Mouse (Mus musculus): Measurements from ENCODE around the gene Inpp5k. TPM values are rescaled to one million over a fixed set of nuclear protein-coding genes. Genes with fewer than 3 reads are reported as not detected.

Gene Inpp5k
- polyA plus RNA-seq, 1 experiment, result 56.9 TPM

DNA sequence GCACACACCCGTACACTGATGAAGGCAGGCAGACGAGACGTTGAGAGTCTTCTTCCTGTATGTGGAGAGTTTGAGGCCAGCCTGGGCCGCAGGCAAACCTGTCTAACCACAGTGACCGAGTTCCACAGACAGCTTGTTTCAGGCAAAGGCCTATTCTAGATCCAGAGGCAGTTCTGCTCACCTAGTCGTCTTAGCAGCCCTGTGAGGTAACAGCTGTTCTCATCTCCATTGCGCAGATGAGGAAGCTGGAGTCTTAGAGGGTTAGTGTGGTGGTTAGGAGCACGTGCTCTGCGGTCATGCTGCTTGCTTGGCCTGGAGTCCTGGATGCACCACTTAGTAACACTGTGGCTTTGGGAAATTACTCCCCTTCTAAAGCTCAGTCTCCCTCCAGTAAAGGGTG, 13.9 kb downstream of the Inpp5k start:
- H3K4me3 ChIP-seq (ENCODE audit: extremely low read depth, insufficient read depth, insufficient read length), result no peak overlapping the region
- H3K4me1 ChIP-seq (ENCODE audit: control insufficient read depth, insufficient read depth, insufficient read length), result peaks cover 14% of the 10 kb centered on the region
- 0 out of 2 replicates have a peak overlapping the region, but pooled peaks have one; percentile 12 for H3K27ac ChIP-seq (ENCODE audit: insufficient read depth, low read length)
- no peak for DNase-seq (ENCODE audit: low read depth in 1 of 2, low spot score in 2 of 2)
- no peaks in the 10 kb centered on the region for H3K27me3 ChIP-seq (ENCODE audit: control insufficient read depth, insufficient read depth, low read length)
- 19% methylated on average over 9 of the region's 9 CpGs for WGBS
- TF ChIP-seq POLR2A (IDR thresholded peaks at IDR 0.05; ENCODE audit: low read depth, low read length) (no peak), CTCF (IDR thresholded peaks at IDR 0.05; ENCODE audit: extremely low read depth, insufficient read depth, insufficient read length, insufficient replicate concordance) (no peak)
- peaks cover 9% of the 10 kb centered on the region for H3K36me3 ChIP-seq (ENCODE audit: control insufficient read depth, insufficient read depth, low read length)

DNA sequence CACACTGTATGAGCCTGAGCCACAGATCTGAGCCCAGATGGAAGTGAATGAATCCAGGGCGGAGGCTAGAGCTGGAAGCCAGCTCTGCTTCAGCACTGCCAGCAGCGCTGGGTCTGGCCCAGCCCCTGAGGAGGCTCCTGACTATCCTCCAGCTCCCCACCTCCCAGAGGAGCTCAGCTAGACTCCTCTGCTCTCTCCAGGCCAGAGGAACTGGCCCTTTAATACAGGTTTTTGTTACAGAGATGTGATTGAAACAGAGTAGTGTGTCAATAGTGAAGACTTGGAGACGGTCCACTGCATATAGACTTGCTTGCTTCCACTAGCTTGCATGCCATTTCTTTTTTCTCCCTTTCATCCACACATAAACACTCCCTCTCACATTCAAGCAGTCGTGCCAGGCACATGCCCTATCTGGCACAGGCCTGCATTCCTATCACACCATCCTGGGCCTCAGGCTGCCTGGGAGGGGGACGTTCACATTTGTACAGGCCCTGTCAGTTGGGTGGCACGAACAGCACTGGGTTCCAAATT, 17.0 kb downstream of the Inpp5k start:
- Histone ChIP-seq H3K27ac (ENCODE audit: insufficient read depth, low read length) (no peak overlapping the region), H3K36me3 (ENCODE audit: control insufficient read depth, insufficient read depth, low read length) (peaks cover 6% of the 10 kb centered on the region), H3K4me3 (ENCODE audit: extremely low read depth, insufficient read depth, insufficient read length) (no peak overlapping the region), H3K27me3 (ENCODE audit: control insufficient read depth, insufficient read depth, low read length) (no peaks in the 10 kb centered on the region), H3K4me1 (ENCODE audit: control insufficient read depth, insufficient read depth, insufficient read length) (peaks cover 22% of the 10 kb centered on the region)
- no peak for DNase-seq (ENCODE audit: low read depth in 1 of 2, low spot score in 2 of 2)
- WGBS, result 79% methylated on average over 6 of the region's 6 CpGs
- TF ChIP-seq CTCF (IDR thresholded peaks at IDR 0.05; ENCODE audit: extremely low read depth, insufficient read depth, insufficient read length, insufficient replicate concordance) (no peak), POLR2A (IDR thresholded peaks at IDR 0.05; ENCODE audit: low read depth, low read length) (no peak)

DNA sequence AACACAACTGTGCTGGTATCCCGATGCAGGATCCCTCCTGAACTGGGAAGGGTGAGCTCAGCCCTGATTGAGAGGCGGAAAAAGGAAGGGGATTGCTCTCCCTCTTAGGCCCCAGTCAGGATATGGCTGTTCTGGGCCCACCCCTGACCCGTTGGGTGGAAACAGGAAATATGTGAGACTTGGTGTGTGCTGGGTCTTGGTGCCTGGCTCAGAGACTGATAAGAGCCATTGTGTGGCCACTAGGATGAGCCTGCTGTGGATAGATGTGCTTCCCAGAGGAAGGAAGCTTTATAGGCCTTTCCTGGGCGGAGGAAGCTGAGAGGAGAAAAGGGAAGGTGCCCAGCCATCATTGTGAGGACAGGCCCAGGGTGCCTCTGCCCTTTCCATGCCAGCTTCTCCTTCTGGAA, 18.4 kb downstream of the Inpp5k start:
- peaks cover 6% of the 10 kb centered on the region for H3K36me3 ChIP-seq (ENCODE audit: control insufficient read depth, insufficient read depth, low read length)
- no peaks in the 10 kb centered on the region for H3K27me3 ChIP-seq (ENCODE audit: control insufficient read depth, insufficient read depth, low read length)
- no peak overlapping the region for H3K4me3 ChIP-seq (ENCODE audit: extremely low read depth, insufficient read depth, insufficient read length)
- H3K27ac ChIP-seq (ENCODE audit: insufficient read depth, low read length), result peak overlapping the region; percentile 54
- 42% methylated on average over 4 of the region's 4 CpGs for WGBS
- no peak for TF ChIP-seq CTCF (IDR thresholded peaks at IDR 0.05; ENCODE audit: extremely low read depth, insufficient read depth, insufficient read length, insufficient replicate concordance)
- TF ChIP-seq POLR2A (IDR thresholded peaks at IDR 0.05; ENCODE audit: low read depth, low read length), result no peak
- DNase-seq (ENCODE audit: low read depth in 1 of 2, low spot score in 2 of 2), result peak in 1 of 2 experiments; percentile 32
- H3K4me1 ChIP-seq (ENCODE audit: control insufficient read depth, insufficient read depth, insufficient read length), result peaks cover 22% of the 10 kb centered on the region

DNA sequence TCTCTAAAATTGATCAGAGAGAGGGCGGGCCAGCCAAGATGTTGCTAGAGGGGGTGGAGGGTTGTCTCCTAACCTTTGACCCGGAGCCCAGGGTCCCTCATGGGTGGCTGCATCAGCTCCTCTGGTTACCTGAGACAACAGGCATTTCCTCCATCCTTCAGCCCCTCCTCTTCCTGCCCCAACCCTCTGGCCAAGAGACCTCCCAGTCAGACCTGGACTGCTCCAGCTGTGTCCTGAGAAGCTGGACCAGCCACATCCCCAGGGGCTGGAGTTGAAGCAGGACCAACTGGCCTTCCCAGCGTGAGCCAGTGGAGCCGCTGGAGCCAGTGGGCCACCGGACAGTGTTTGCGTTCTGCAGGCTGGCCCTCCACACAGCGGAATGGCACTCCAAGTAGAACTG, 19.5 kb downstream of the Inpp5k start, which contains the start of gene Myo1c:
Myo1c (plus strand) TSS at position 194 of the 400 bp plus-strand sequence.
- H3K27me3 ChIP-seq (ENCODE audit: control insufficient read depth, insufficient read depth, low read length), result no peaks in the 10 kb centered on the region
- DNase-seq (ENCODE audit: low read depth in 1 of 2, low spot score in 2 of 2), result no peak
- peak within 1 kb of the TSS; percentile 99 for H3K27ac ChIP-seq (ENCODE audit: insufficient read depth, low read length)
- peaks cover 6% of the 10 kb centered on the region for H3K36me3 ChIP-seq (ENCODE audit: control insufficient read depth, insufficient read depth, low read length)
- 91% methylated on average over 7 of the region's 7 CpGs for WGBS
- H3K4me1 ChIP-seq (ENCODE audit: control insufficient read depth, insufficient read depth, insufficient read length), result peaks cover 24% of the 10 kb centered on the region
- peak within 1 kb of the TSS; percentile 95 for H3K4me3 ChIP-seq (ENCODE audit: extremely low read depth, insufficient read depth, insufficient read length)
- TF ChIP-seq CTCF (IDR thresholded peaks at IDR 0.05; ENCODE audit: extremely low read depth, insufficient read depth, insufficient read length, insufficient replicate concordance), result no peak
- TF ChIP-seq POLR2A (IDR thresholded peaks at IDR 0.05; ENCODE audit: low read depth, low read length), result no peak

DNA sequence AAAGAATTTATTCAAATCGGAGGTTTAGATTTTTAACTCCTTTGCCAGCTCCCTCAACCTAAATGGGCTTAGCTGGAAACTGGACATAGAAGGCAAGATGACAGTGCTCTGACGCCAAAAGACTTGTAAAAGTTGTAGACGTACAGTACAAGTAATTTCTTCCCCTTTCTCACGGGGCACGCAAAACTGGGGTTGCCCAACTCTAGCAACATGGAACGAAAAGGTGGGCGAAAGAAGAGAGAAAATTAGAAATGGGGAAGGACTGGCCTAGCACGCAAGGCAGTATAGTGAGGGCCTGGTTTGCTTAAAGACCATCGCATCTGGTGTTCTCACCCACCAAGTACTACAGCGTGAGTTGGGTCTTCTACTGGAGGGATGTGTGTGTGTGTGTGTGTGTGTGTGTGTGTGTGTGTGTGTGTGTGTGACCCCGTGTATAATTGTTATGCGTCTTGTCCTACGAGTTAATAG, 20.2 kb downstream of the Inpp5k start:
- Histone ChIP-seq H3K4me3 (ENCODE audit: extremely low read depth, insufficient read depth, insufficient read length) (peak overlapping the region; percentile 95), H3K27ac (ENCODE audit: insufficient read depth, low read length) (peak overlapping the region; percentile 99), H3K36me3 (ENCODE audit: control insufficient read depth, insufficient read depth, low read length) (peaks cover 5% of the 10 kb centered on the region; the same call in 1 of the 2 replicates), H3K4me1 (ENCODE audit: control insufficient read depth, insufficient read depth, insufficient read length) (peaks cover 27% of the 10 kb centered on the region), H3K27me3 (ENCODE audit: control insufficient read depth, insufficient read depth, low read length) (no peaks in the 10 kb centered on the region)
- 17% methylated on average over 13 of the region's 13 CpGs for WGBS
- TF ChIP-seq CTCF (IDR thresholded peaks at IDR 0.05; ENCODE audit: extremely low read depth, insufficient read depth, insufficient read length, insufficient replicate concordance) (no peak), POLR2A (IDR thresholded peaks at IDR 0.05; ENCODE audit: low read depth, low read length) (no peak)
- peak in 1 of 2 experiments; percentile 17 for DNase-seq (ENCODE audit: low read depth in 1 of 2, low spot score in 2 of 2)

DNA sequence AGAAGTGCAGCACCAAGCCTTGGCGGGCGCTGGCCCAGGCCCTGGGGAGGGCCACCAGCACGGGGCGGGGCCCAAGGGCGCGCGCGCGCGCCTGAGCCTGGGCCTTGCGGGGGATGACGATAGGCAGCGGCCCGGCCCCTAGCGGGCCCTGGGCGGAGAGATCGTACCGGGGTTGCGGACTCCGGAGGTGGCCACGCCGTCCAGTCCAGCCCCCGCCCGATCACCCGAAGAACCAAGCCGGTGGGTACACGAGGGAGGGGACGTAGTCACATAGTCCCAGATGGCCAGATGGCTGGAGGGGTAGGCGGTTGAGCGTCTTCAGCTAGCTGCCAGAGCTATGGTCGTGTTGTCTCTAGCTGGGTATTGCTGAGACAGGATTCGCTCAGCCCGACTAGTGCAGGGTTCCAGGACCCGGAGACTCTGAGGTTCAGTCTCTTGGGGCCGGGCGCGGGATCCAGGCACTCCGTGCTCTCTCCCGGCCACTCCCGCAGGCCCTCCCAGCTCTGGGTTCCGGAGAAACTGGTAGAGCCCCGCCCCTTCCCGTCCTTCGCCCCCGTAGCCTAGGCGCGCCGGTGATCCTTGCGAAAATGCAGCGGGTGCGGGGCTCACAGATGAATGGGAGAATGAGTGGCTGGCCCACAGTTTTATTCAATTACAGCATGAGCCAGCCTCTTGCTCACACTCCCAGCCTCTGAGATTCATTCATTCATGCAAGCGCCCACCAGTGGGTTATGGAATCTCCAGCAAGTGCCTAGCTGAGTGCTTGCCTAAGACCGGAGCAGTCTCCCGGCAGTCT, 20.8 kb downstream of the Inpp5k start:
- H3K4me3 ChIP-seq (ENCODE audit: extremely low read depth, insufficient read depth, insufficient read length), result peak overlapping the region; percentile 95
- H3K27me3 ChIP-seq (ENCODE audit: control insufficient read depth, insufficient read depth, low read length), result no peaks in the 10 kb centered on the region
- under 1% methylated on average over 54 of the region's 54 CpGs for WGBS
- TF ChIP-seq POLR2A (IDR thresholded peaks at IDR 0.05; ENCODE audit: low read depth, low read length), result no peak; the same call in 1 of the 2 replicates
- no peak for TF ChIP-seq CTCF (IDR thresholded peaks at IDR 0.05; ENCODE audit: extremely low read depth, insufficient read depth, insufficient read length, insufficient replicate concordance)
- peak; percentile 63 to 85 for DNase-seq (ENCODE audit: low read depth in 1 of 2, low spot score in 2 of 2)
- H3K27ac ChIP-seq (ENCODE audit: insufficient read depth, low read length), result peak overlapping the region; percentile 99
- H3K4me1 ChIP-seq (ENCODE audit: control insufficient read depth, insufficient read depth, insufficient read length), result peaks cover 27% of the 10 kb centered on the region
- peaks cover 4% of the 10 kb centered on the region; the same call in 1 of the 2 replicates for H3K36me3 ChIP-seq (ENCODE audit: control insufficient read depth, insufficient read depth, low read length)

All from spleen, adult 2 months (tissue).